Mouse (Mus musculus): ENCODE results near the gene Zfp704. TPM values are rescaled to one million over a fixed set of nuclear protein-coding genes. Genes with fewer than 3 reads are reported as not detected.

Zfp704 gene
- total and polyA plus RNA-seq, 3 experiments: not detected

- Histone ChIP-seq H3K9ac (ENCODE audit: insufficient read depth, low read depth) (no peak overlapping the region), H3K4me3 (replicated peaks in 1 of 3; ENCODE audit: low read depth in 2 of 3, low read length in 2 of 3, poor library complexity in 1 of 3) (no peak overlapping the region), H3K4me1 (ENCODE audit: control insufficient read depth in 1 of 2, insufficient read depth in 2 of 2) (peaks cover 0 to 17% of the 10 kb centered on the region in 2 experiments; a peak in 2 of 4 replicates), H3K36me3 (replicated peaks in 1 of 2; ENCODE audit: control insufficient read depth in 1 of 2, insufficient read depth in 1 of 2, low read length in 1 of 2) (no peaks in the 10 kb centered on the region), H3K4me2 (ENCODE audit: insufficient read depth, low read depth, poor library complexity, severe bottlenecking) (no peak overlapping the region), H3K27ac (ENCODE audit: insufficient read depth, low read depth) (no peak overlapping the region), H3K79me2 (replicated peaks; ENCODE audit: control insufficient read depth, extremely low read depth, insufficient read depth, poor library complexity, severe bottlenecking) (no peaks in the 10 kb centered on the region), H3K9me3 (replicated peaks; ENCODE audit: low read length) (no peaks in the 10 kb centered on the region), H3K27me3 (replicated peaks) (no peaks in the 10 kb centered on the region)
- in situ Hi-C loops (cut with MboI; ENCODE audit: low pct_ligation_motif_present, low pct_unique_long_range_greater_than_20kb, low sequenced_read_pairs) (no loop called here), dilution Hi-C loops (cut with MboI; ENCODE audit: extremely low pct_ligation_motif_present, extremely low pct_unique_long_range_greater_than_20kb, low sequenced_read_pairs) (no loop called here)
- no peak for DNase-seq (ENCODE audit: extremely low read depth)
- TF ChIP-seq CHD2 (IDR thresholded peaks at IDR 0.05; ENCODE audit: low read length): no peak
- no peak for TF ChIP-seq JUND (conservative IDR thresholded peaks at IDR 0.05; ENCODE audit: low read depth, low read length)
- no peak for TF ChIP-seq CHD1 (IDR thresholded peaks at IDR 0.05; ENCODE audit: low read depth, low read length)
- TF ChIP-seq MAX (IDR thresholded peaks at IDR 0.05; ENCODE audit: low read length): no peak
- no peak for TF ChIP-seq USF2 (conservative IDR thresholded peaks at IDR 0.05; ENCODE audit: low read depth, low read length)
- TF ChIP-seq KAT2A (IDR thresholded peaks at IDR 0.05; ENCODE audit: insufficient replicate concordance, low read length): no peak
- TF ChIP-seq NELFE (IDR thresholded peaks at IDR 0.05; ENCODE audit: low read depth, low read length): no peak
- no peak for TF ChIP-seq ZKSCAN1 (IDR thresholded peaks at IDR 0.05; ENCODE audit: borderline replicate concordance, low read depth, low read length)
- TF ChIP-seq USF1 (IDR thresholded peaks at IDR 0.05; ENCODE audit: low read depth, low read length): no peak
- TF ChIP-seq MAFK (IDR thresholded peaks at IDR 0.05; ENCODE audit: insufficient replicate concordance, low read length): no peak
- TF ChIP-seq NRF1 (IDR thresholded peaks at IDR 0.05; ENCODE audit: low read depth, low read length): no peak
- TF ChIP-seq MYC (IDR thresholded peaks at IDR 0.05; ENCODE audit: low read depth, low read length): no peak
- TF ChIP-seq MEF2A (IDR thresholded peaks at IDR 0.05; ENCODE audit: borderline replicate concordance, low read depth, low read length): no peak
- no peak for TF ChIP-seq GABPA (IDR thresholded peaks at IDR 0.05; ENCODE audit: insufficient replicate concordance, low read depth, low read length)
- no peak for TF ChIP-seq TBP (conservative IDR thresholded peaks at IDR 0.05; ENCODE audit: low read depth, low read length)
- no peak for TF ChIP-seq SMC3 (IDR thresholded peaks at IDR 0.05; ENCODE audit: low read depth, low read length)
- TF ChIP-seq BHLHE40 (IDR thresholded peaks at IDR 0.05; ENCODE audit: low read depth, low read length): no peak
- TF ChIP-seq ZMIZ1 (IDR thresholded peaks at IDR 0.05; ENCODE audit: low read depth, low read length): no peak
Measured at GRCm38 (mm10) chr3:9591416-9592110, 18.3 kb downstream of the Zfp704 start.

DNA sequence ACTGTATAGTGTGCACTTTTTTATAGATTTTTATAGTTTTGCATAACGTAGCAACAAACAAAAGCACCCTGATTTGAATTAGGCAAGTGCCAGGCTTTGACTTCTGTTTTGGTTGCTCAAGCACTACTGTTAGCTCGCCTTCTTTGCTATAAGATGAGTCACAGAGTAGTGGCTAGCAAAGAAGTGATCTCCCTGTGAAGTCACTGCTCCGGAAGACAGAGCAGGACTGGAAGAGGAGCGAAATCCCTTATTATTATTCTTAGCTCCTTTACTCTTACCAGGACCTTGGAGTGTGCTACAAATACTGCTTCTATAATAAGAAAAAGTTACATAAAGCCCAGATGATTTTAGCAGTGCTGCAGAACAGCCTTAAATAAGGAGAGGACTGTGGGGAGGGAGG, 21.2 kb downstream of the Zfp704 start:
- dilution Hi-C loops (cut with MboI; ENCODE audit: extremely low pct_ligation_motif_present, extremely low pct_unique_long_range_greater_than_20kb, low sequenced_read_pairs) (no loop called here), in situ Hi-C loops (cut with MboI; ENCODE audit: low pct_ligation_motif_present, low pct_unique_long_range_greater_than_20kb, low sequenced_read_pairs) (no loop called here)
- no peaks in the 10 kb centered on the region for H3K36me3 ChIP-seq (replicated peaks in 1 of 2; ENCODE audit: control insufficient read depth in 1 of 2, insufficient read depth in 1 of 2, low read length in 1 of 2)
- no peaks in the 10 kb centered on the region for H3K9me3 ChIP-seq (replicated peaks; ENCODE audit: low read length)
- H3K4me3 ChIP-seq (replicated peaks in 1 of 3; ENCODE audit: low read depth in 2 of 3, low read length in 2 of 3, poor library complexity in 1 of 3): no peak overlapping the region
- no peaks in the 10 kb centered on the region for H3K4me1 ChIP-seq (ENCODE audit: control insufficient read depth in 1 of 2, insufficient read depth in 2 of 2)
- no peak overlapping the region for H3K4me2 ChIP-seq (ENCODE audit: insufficient read depth, low read depth, poor library complexity, severe bottlenecking)
- H3K79me2 ChIP-seq (replicated peaks; ENCODE audit: control insufficient read depth, extremely low read depth, insufficient read depth, poor library complexity, severe bottlenecking): no peaks in the 10 kb centered on the region
- TF ChIP-seq UBTF (IDR thresholded peaks at IDR 0.05; ENCODE audit: low read depth, low read length) (no peak), MAZ (IDR thresholded peaks at IDR 0.05; ENCODE audit: low read depth, low read length) (no peak), MAX (IDR thresholded peaks at IDR 0.05; ENCODE audit: low read length) (no peak), RCOR1 (conservative IDR thresholded peaks at IDR 0.05; ENCODE audit: low read depth, low read length) (no peak), BHLHE40 (IDR thresholded peaks at IDR 0.05; ENCODE audit: low read depth, low read length) (no peak), TBP (conservative IDR thresholded peaks at IDR 0.05; ENCODE audit: low read depth, low read length) (no peak), POLR2AphosphoS2 (IDR thresholded peaks at IDR 0.05; ENCODE audit: low read depth, low read length) (no peak), KAT2A (IDR thresholded peaks at IDR 0.05; ENCODE audit: insufficient replicate concordance, low read length) (no peak), CHD2 (IDR thresholded peaks at IDR 0.05; ENCODE audit: low read length) (no peak), MXI1 (IDR thresholded peaks at IDR 0.05; ENCODE audit: low read depth, low read length) (no peak)
- H3K9ac ChIP-seq (ENCODE audit: insufficient read depth, low read depth): no peak overlapping the region
- DNase-seq (ENCODE audit: extremely low read depth): no peak
- no peaks in the 10 kb centered on the region for H3K27me3 ChIP-seq (replicated peaks)
- H3K27ac ChIP-seq (ENCODE audit: insufficient read depth, low read depth): no peak overlapping the region

Measured in CH12.LX (cell line).